Mouse (Mus musculus): Measurements from ENCODE around the gene Stk39. TPM values are rescaled to one million over a fixed set of nuclear protein-coding genes. Genes with fewer than 3 reads are reported as not detected.

Stk39 gene
- total and polyA plus RNA-seq, 2 experiments from 2014 or later: 23.0 to 25.5 TPM

DNA sequence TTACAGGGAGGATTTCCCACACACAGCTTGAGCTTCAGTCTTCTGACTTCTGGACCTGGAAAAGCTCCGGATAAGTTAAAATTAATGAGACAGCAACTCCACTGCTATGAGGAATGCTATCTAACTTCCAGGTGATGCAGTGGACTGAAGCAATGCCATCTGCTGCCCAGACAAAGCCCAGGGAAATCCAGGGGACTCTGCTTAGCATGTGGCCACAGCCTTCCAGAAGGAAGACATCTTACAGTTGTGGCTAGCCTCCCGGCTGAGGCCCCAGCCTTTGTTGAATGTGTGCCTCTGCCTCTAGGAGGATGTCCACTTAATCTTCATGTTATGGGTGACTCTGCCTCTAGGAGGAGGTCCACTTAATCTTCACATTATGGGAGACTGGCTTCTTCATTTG, 243.0 kb downstream of the Stk39 start:
- H3K4me3 ChIP-seq (ENCODE audit: low read depth, low read length): no peak overlapping the region
- no peak for DNase-seq

DNA sequence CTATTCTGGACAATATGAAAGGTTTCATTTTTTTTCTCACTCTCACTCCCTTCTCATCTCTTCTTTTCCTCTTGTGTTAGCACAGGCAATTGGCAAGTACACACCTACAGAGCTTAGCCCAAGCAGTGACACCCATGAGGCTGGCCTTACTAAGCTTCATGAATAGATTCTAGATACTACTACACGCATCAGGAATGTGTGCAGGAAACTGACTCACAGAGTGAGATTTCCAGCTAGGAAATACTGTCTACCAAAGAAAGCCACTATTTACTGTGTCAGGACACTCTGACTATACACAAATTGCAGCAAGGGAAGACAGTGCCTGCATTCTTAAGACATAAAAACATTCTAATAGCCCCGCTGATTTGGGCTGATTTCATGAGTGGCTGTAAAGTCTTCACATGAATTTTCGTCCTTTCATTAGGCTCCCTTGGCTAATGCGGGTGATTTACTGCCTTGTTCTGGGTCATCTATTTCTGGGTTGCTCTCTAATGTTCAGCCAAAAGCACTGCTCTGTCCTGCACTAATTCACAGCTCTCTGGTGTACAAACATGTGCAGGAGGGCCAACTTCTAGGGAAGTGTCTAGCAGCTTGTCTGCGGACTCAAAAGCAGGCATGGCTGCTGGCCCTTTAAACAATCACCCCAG, 249.7 kb downstream of the Stk39 start:
- peak; percentile 36; the same call in 1 of the 2 replicates for ATAC-seq
- H3K9ac ChIP-seq: no peak overlapping the region

More for the DNA sequence above, 243.0 kb downstream of the Stk39 start:
- ATAC-seq: no peak
- no peaks in the 10 kb centered on the region for H3K9me3 ChIP-seq (ENCODE audit: low read length)
- no peaks in the 10 kb centered on the region for H3K4me1 ChIP-seq (ENCODE audit: insufficient read depth)
- H3K4me2 ChIP-seq (ENCODE audit: low read depth): no peak overlapping the region
- WGBS: 79% methylated on average over 2 of the region's 2 CpGs
- TF ChIP-seq CTCF (IDR thresholded peaks at IDR 0.05; ENCODE audit: low read depth): no peak
- H3K27ac ChIP-seq (ENCODE audit: low read depth, low read length): no peak overlapping the region
- no peaks in the 10 kb centered on the region for H3K27me3 ChIP-seq (ENCODE audit: insufficient read depth, low read length)
- no peaks in the 10 kb centered on the region for H3K36me3 ChIP-seq (ENCODE audit: insufficient read depth)
- no peak overlapping the region for H3K9ac ChIP-seq

DNA sequence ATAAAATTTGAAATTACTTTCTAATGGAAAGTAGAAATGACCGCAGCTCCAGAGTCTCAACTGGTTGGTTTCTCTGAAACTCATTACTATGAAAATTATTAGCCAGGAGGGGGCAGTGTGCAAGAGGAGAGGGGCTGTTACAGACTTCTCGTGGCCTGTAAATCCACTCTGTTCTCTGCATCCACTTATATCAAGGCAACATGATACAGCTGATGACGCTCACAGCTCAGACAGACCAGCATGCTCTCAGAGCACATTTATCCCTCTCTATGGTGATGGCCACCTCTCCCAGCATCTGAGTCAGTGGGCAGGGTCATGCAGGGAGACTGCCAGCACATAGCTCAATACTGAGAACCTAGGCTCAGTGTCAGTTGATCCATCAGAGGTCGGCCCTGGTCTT, 250.8 kb downstream of the Stk39 start:
- peak; percentile 36; the same call in 1 of the 2 replicates for ATAC-seq
- Histone ChIP-seq H3K4me3 (ENCODE audit: low read depth, low read length) (no peak overlapping the region), H3K9ac (no peak overlapping the region), H3K27me3 (ENCODE audit: insufficient read depth, low read length) (no peaks in the 10 kb centered on the region), H3K4me2 (ENCODE audit: low read depth) (no peak overlapping the region), H3K9me3 (ENCODE audit: low read length) (no peaks in the 10 kb centered on the region), H3K4me1 (ENCODE audit: insufficient read depth) (no peaks in the 10 kb centered on the region), H3K36me3 (ENCODE audit: insufficient read depth) (0 out of 2 replicates have a peak, but pooled peaks cover 6% of the 10 kb centered on the region), H3K27ac (ENCODE audit: low read depth, low read length) (no peak overlapping the region)
- DNase-seq: peak; percentile 9
- TF ChIP-seq CTCF (IDR thresholded peaks at IDR 0.05; ENCODE audit: low read depth): peak; percentile 27
- WGBS: 65% methylated on average over 4 of the region's 4 CpGs

More for the DNA sequence above, 249.7 kb downstream of the Stk39 start:
- 44% methylated on average over 5 of the region's 5 CpGs for WGBS
- Histone ChIP-seq H3K4me1 (ENCODE audit: insufficient read depth) (no peaks in the 10 kb centered on the region), H3K4me3 (ENCODE audit: low read depth, low read length) (no peak overlapping the region), H3K9me3 (ENCODE audit: low read length) (no peaks in the 10 kb centered on the region), H3K27ac (ENCODE audit: low read depth, low read length) (no peak overlapping the region), H3K36me3 (ENCODE audit: insufficient read depth) (0 out of 2 replicates have a peak, but pooled peaks cover 6% of the 10 kb centered on the region), H3K4me2 (ENCODE audit: low read depth) (no peak overlapping the region), H3K27me3 (ENCODE audit: insufficient read depth, low read length) (no peaks in the 10 kb centered on the region)
- no peak for TF ChIP-seq CTCF (IDR thresholded peaks at IDR 0.05; ENCODE audit: low read depth)
- no peak for DNase-seq

DNA sequence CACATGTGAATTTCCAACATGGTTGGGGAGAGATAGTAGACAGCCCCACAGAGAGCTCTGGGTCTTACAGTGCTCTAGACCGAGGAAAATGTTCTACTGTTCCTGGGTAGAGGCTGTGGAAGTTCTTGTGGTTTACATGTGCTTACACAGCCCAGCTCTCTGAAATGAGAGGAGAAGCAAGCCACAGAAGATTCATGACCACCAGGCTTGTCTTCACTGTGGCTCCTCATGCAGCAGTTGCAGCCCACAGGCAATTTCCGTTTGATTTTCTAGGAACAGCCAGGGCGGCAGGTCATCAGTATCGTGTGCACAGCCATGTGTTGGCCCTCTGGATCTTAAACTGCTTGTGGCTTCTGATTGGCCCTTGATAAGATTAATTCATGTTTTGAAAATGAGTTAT, 252.2 kb downstream of the Stk39 start:
- no peak overlapping the region for H3K4me3 ChIP-seq (ENCODE audit: low read depth, low read length)
- no peaks in the 10 kb centered on the region for H3K4me1 ChIP-seq (ENCODE audit: insufficient read depth)
- DNase-seq (no peak), ATAC-seq (no peak)
- no peaks in the 10 kb centered on the region for H3K27me3 ChIP-seq (ENCODE audit: insufficient read depth, low read length)
- no peak overlapping the region for H3K27ac ChIP-seq (ENCODE audit: low read depth, low read length)
- no peak overlapping the region for H3K9ac ChIP-seq
- TF ChIP-seq CTCF (IDR thresholded peaks at IDR 0.05; ENCODE audit: low read depth): no peak
- no peak overlapping the region for H3K4me2 ChIP-seq (ENCODE audit: low read depth)
- 0 out of 2 replicates have a peak, but pooled peaks cover 6% of the 10 kb centered on the region for H3K36me3 ChIP-seq (ENCODE audit: insufficient read depth)
- WGBS: 98% methylated on average over 4 of the region's 4 CpGs
- no peaks in the 10 kb centered on the region for H3K9me3 ChIP-seq (ENCODE audit: low read length)

DNA sequence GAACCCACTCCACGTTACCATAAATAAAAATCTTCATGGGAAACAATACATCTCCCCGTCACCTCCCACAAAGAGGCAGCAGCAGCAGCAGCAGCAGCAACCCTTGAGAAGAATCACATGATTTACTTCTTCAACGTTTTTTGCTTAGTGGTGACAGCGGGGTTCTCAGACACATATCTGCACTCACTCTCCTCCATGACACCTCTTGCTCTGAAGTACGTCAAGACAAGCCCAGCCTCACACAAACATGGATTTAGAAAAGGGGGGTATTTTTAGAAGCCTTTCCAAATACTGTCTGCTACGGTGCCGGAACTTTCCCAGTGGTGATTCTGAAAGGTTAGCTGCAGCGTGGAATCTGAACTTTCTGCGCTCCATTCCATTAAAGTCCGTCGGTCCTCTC, 256.9 kb downstream of the Stk39 start:
- TF ChIP-seq CTCF (IDR thresholded peaks at IDR 0.05; ENCODE audit: low read depth): no peak
- no peaks in the 10 kb centered on the region for H3K4me1 ChIP-seq (ENCODE audit: insufficient read depth)
- H3K9me3 ChIP-seq (ENCODE audit: low read length): no peaks in the 10 kb centered on the region
- ATAC-seq: no peak
- DNase-seq: no peak
- no peak overlapping the region for H3K27ac ChIP-seq (ENCODE audit: low read depth, low read length)
- 0 out of 2 replicates have a peak, but pooled peaks cover 6% of the 10 kb centered on the region for H3K36me3 ChIP-seq (ENCODE audit: insufficient read depth)
- no peaks in the 10 kb centered on the region for H3K27me3 ChIP-seq (ENCODE audit: insufficient read depth, low read length)
- H3K4me3 ChIP-seq (ENCODE audit: low read depth, low read length): no peak overlapping the region
- 88% methylated on average over 11 of the region's 11 CpGs for WGBS
- H3K9ac ChIP-seq: no peak overlapping the region
- no peak overlapping the region for H3K4me2 ChIP-seq (ENCODE audit: low read depth)

DNA sequence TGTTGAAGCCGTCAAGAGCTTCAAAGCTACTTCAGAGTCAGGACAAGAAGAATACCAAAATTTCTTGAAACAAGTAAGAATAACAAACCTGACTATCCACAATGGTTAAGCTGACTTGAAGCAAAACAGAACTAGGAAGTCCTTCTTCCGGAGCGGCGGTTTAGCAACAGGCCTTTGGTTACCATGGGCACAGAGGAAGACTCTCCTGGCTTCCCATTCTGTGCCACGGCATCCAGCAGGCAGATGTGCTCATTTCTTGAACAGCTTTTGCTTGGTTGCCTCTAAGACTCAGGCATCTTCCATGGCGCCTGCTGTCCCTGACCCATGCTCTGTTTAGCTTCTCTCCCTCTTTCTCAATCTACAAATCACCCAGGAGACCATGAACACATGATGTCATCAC, 257.7 kb downstream of the Stk39 start:
- ATAC-seq (no peak), DNase-seq (no peak)
- no peak overlapping the region for H3K27ac ChIP-seq (ENCODE audit: low read depth, low read length)
- H3K9ac ChIP-seq: no peak overlapping the region
- H3K4me1 ChIP-seq (ENCODE audit: insufficient read depth): no peaks in the 10 kb centered on the region
- WGBS: 84% methylated on average over 6 of the region's 6 CpGs
- no peak overlapping the region for H3K4me3 ChIP-seq (ENCODE audit: low read depth, low read length)
- H3K4me2 ChIP-seq (ENCODE audit: low read depth): no peak overlapping the region
- 0 out of 2 replicates have a peak, but pooled peaks cover under 1% of the 10 kb centered on the region for H3K36me3 ChIP-seq (ENCODE audit: insufficient read depth)
- H3K27me3 ChIP-seq (ENCODE audit: insufficient read depth, low read length): no peaks in the 10 kb centered on the region
- H3K9me3 ChIP-seq (ENCODE audit: low read length): no peaks in the 10 kb centered on the region
- no peak for TF ChIP-seq CTCF (IDR thresholded peaks at IDR 0.05; ENCODE audit: low read depth)

DNA sequence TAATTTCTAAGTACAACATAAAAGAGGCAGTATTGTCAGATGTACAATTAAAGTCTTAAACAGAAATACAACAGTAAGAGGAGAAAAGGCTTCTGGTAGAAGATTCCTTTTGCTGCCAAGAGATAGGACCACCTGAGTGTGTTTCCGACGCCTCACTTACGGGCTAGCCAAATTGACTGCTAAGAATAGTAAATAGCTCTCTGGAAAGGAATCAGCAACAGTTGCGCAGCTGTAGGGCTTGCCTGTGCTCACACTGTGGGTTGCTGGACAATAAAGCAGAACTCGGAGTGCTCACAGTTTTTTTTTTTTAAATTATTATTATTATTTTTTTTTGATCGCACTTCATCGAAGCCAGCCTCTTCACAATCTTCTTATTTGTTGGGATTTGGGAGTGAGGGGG, 260.6 kb downstream of the Stk39 start:
- no peaks in the 10 kb centered on the region for H3K27me3 ChIP-seq (ENCODE audit: insufficient read depth, low read length)
- no peak for TF ChIP-seq CTCF (IDR thresholded peaks at IDR 0.05; ENCODE audit: low read depth)

More for the DNA sequence above, 260.6 kb downstream of the Stk39 start:
- Histone ChIP-seq H3K27ac (ENCODE audit: low read depth, low read length) (no peak overlapping the region), H3K4me3 (ENCODE audit: low read depth, low read length) (no peak overlapping the region), H3K9ac (no peak overlapping the region), H3K4me1 (ENCODE audit: insufficient read depth) (no peaks in the 10 kb centered on the region), H3K36me3 (ENCODE audit: insufficient read depth) (no peaks in the 10 kb centered on the region), H3K9me3 (ENCODE audit: low read length) (no peaks in the 10 kb centered on the region), H3K4me2 (ENCODE audit: low read depth) (no peak overlapping the region)
- DNase-seq (no peak), ATAC-seq (no peak)
- WGBS: 74% methylated on average over 7 of the region's 7 CpGs

Data from forebrain, postnatal 0 days (tissue).